Mouse (Mus musculus) heart, postnatal 10 days (tissue): ENCODE results near the gene Acot13. TPM values are rescaled to one million over a fixed set of nuclear protein-coding genes. Genes with fewer than 3 reads are reported as not detected.
"Not testable (repeated sequence)": the region's sequence is repeated elsewhere in the genome, so short reads cannot be mapped to it uniquely, and the experiment has no call there.

ENCODE experiments used
- DNase-seq, 2 experiments: peaks; one replicate each; pipeline ENCODE4 v3.0.0; 2021
- intact Hi-C: fragments of 180-260 bp; cut with DNase I; formaldehyde crosslinking; loops from one replicate; pipeline ENCODE4 v1.15.1; 2025
- total RNA-seq, 2 experiments: library from RNA; stranded (reverse); gene quantifications; 2 replicates each; pipeline ENCODE4 v1.2.3; 2021

Gene Acot13
- total RNA-seq = 100 to 1,000 TPM; 282 to 297 TPM

DNA sequence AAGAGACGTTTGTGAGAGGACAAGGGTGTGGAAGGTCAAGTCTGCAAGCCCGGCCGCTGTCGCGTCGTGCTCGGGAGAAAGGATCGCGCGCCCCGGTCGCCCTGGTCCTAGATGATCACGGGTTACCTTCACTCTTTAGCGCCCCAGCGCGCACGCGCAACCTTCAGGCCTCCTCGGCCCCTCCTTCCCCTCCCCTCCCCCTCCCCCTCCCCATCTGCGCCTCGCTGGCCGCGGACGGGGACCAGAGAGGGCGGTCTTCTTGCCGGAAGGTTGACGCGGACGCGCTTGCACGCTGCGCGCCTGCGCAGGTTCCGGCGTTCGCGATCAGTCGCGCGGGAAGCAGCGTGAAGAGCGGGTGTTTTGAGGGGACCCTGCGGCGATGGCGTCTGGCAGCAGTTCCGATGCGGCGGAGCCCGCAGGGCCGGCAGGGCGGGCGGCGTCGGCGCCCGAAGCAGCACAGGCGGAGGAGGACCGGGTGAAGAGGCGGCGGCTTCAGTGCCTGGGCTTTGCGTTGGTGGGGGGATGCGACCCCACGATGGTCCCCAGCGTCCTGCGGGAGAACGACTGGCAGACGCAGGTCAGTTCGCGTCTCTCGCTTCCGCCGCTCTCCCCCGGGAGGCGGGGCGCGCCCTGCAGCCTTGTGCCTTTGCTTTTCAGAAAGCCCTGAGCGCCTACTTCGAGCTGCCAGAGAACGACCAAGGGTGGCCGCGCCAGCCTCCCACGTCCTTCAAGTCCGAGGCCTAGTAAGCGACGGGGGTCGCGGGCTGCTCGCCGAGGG is at the start of gene Acot13, which contains the start of gene Tdp2:
Acot13 (minus strand) TSS at position 188 of the 778 bp plus-strand sequence.
Tdp2 (plus strand) TSS at position 327 of the 778 bp plus-strand sequence.
- intact Hi-C loops = loop anchor here (1.0 kb wide), 1 partner anchor 30 kb away; the partner anchor contains the start of gene BC005537

DNA sequence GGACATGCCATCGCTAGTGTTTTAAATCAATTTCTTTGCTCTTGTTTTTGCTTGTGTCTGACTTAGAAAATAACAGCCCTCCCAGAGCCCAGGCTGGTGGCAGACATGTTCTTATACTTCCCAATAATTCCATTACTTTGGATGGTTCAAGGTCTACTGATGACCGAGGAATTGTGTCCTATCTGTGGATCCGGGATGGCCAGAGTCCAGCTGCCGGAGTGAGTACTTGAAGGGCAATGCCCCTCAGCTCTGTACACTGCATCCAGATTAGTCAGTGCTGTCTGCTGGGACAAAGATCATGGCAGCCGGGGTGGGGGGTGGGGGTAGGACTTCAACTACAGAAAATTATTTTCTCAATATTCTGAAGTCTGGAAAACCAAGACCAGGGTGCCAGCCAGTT is 49.4 kb upstream of the Acot13 start:
- intact Hi-C loops = no loop called here
- no peak for DNase-seq

More for the DNA sequence above, at the start of gene Acot13, which contains the start of gene Tdp2:
- peak; percentile 95 to 96 for DNase-seq

DNA sequence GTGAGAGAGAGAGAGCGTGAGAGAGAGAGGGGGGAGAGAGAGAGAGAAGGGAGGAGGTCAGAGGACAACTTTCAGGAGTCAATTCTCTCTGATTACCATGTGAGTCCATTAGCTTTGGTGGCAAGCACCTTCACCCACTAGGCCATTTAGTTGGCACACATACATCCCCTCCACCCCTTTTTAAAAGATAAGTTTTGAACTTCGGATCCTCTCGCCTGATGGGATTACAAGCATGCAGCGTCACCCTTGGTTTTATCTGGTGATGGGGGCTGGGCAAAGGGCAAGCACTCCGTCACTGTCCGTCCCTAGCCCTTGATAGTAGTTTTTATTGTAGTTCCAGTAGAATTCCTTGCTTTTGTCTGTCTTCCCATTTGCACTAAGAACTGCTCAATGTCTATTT is 48.9 kb upstream of the Acot13 start:
- intact Hi-C loops = no loop called here
- DNase-seq = no peak

- intact Hi-C loops = no loop called here
- DNase-seq = no peak
These were observed 48.2 kb upstream of the Acot13 start for GRCm38 (mm10) chr13:24879359-24880040.

GRCm38 (mm10) chr13:24868233-24868632 is 36.9 kb upstream of the Acot13 start:
- intact Hi-C loops = no loop called here
- no peak for DNase-seq

GRCm38 (mm10) chr13:24867789-24868188 is 36.4 kb upstream of the Acot13 start:
- no peak for DNase-seq
- intact Hi-C loops = no loop called here

DNA sequence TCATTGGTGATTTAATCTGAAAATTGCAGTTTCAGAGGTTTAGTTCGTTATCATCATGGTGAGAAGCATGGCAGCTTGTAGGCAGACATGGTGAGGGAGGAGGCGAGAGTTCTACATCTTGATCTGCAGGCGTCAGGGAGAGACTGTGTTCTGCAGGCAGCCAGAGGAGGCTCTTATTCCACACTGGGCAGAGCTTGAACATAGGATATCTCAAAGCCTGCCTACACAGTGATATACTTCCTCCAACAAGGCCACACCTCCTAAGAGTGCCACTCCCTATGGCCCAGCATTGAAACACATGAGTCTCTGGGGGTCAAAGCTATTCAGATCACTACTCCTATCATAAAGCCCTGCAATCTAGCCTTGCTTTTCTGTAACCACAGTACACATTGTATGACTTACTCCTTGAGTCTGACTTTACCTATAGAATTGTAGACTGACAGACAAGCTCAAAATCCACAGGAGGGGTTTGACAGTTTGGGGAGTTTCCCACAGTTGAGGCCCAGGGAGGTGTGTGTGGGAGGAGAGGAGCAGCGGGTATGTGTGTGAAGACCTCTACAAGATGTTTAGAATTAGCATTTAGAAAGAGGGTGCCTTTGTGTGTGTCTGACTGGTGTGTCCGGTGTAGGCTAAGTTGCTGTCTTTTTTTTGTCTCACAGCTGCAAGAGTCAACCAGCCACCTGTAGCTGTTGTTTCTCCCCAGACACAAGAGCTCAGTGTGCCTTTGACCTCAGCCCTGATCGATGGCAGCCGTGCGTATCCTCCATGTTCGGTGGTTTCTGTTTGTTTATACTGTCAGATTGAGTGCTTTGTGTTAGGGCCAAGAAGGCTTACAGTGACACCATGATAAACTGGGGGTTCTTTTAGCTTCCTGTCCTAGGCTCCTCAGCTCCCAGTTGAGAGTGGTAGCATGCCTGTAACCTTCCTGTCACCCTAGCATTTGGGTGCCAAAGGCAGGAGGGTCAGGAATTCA is 35.4 kb upstream of the Acot13 start:
- intact Hi-C loops = no loop called here
- DNase-seq = no peak

GRCm38 (mm10) chr13:24862520-24862919 is 31.2 kb upstream of the Acot13 start:
- DNase-seq = peak; percentile 15 to 55
- intact Hi-C loops = no loop called here

DNA sequence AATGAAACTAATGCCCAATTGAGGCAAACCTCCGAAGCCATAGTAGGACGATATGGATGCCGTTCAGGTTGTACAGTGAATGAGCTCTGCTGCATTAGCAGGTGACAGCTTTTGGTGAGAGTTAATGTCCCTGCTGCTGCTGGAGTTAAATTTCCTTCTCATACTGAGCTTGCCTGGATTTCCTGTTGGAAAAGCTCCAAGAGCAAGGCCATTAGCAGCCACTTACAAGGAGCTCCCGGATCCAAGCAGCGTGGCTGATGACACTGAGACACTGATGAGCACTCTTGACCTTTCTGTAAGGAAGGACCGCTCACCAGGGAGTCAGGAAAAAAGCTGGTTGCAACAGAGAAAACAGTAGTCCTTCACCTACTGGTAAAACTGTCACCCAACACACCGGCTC is 30.7 kb upstream of the Acot13 start:
- intact Hi-C loops = no loop called here
- peak; percentile 11 to 14 for DNase-seq

GRCm38 (mm10) chr13:24861084-24861483 is 29.7 kb upstream of the Acot13 start:
- DNase-seq = no peak
- intact Hi-C loops = no loop called here

- DNase-seq = no peak
- intact Hi-C loops = no loop called here
These were observed 27.8 kb upstream of the Acot13 start for GRCm38 (mm10) chr13:24859115-24859514.

GRCm38 (mm10) chr13:24852570-24852969 is 21.2 kb upstream of the Acot13 start:
- peak in 1 of 2 experiments; percentile 29 for DNase-seq
- intact Hi-C loops = no loop called here

DNA sequence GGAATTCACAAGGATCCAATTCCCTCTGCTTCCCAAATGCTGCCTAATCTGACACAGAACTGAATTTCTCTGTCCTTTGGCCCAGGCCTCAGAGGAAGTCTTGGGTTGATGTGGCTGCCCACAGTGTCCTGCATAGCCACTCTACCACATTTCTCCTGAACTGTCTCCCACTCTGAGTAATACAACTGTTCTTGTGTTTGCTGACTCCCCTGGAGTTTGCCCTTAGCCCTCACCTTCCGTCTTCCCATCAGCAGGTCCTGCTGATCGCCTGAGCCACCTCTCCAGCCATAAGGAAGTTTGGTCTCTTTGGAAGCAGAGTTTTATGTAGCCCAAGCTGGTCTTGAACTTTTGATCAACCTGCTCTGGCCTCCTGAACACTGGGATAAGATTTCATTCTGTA is 20.6 kb upstream of the Acot13 start:
- no peak for DNase-seq

DNA sequence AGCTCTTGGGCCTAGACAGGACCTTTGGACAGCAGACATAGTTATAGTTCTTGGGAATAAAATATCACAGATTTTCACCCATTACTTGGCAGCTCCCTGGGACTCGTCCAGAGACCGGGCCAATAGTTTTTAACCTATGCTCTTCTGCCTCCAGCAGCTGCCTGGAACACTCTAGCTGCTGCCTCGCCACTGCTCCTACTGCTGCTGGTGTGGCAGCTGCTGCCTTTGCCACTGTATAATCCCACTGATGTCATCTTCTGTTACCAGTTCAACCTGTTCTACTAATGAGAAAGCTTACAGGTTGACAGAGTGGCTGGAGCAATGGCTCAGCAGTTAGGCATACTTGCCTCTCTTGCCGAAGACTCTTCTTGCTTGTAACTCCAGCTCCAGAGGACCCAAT is 18.0 kb upstream of the Acot13 start:
- intact Hi-C loops = loop anchor here (5.0 kb wide), 1 partner anchor 73 kb away; no protein-coding TSS in a partner anchor
- DNase-seq = no peak

More for the DNA sequence above, 20.6 kb upstream of the Acot13 start:
- intact Hi-C loops = no loop called here

DNA sequence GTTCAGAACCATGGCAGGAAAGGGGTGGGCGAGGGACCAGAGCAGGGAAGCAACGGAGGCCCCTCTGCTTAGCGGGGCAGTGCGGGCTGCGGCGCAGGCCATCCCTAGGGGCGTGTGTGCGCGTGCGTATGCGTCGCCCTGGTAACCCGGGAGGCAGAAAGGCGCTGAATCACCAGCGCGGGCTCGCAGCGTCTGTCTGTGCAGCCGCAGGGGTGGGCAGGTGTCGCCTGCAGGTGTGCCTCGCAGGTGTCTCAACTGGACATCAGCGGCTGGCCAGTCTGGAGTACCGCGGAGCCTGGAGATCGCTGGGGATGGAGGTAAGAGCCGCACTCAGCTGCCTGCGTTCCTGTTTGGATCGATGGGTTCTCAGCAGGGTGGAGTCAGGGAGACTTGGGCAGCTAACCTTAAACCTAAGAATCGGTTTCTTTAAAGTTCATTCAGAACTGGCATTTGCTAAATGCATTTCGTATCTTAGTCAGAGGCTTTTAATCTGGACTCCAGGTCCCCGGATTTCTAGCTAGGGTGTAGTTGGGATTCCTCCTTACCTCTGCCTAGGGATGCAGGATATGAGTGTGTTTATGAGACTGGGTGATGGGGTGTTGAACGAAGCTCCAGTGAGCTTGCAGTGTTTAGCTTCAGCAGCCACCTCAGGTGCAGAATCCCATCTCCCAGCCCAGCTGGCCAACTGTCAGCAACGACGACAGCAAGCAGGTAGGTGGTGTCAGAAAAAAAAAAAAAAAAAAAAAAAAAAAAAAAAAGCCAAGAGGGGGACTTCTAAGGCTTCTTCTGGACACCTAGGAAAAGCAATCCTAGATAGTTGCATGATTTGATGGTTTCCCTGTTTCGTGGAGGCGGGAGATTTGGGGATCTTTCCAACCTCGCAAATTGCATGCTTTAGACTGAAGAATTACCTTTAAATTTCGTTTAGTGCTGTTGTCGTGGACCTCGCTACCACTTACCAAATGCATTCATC is 13.9 kb upstream of the Acot13 start, which contains the start of gene D130043K22Rik:
D130043K22Rik (plus strand) TSS at position 153 of the 973 bp plus-strand sequence.
- intact Hi-C loops = loop anchor here (5.0 kb wide), 1 partner anchor 77 kb away; no protein-coding TSS in a partner anchor
- DNase-seq = peak; percentile 27 to 48

DNA sequence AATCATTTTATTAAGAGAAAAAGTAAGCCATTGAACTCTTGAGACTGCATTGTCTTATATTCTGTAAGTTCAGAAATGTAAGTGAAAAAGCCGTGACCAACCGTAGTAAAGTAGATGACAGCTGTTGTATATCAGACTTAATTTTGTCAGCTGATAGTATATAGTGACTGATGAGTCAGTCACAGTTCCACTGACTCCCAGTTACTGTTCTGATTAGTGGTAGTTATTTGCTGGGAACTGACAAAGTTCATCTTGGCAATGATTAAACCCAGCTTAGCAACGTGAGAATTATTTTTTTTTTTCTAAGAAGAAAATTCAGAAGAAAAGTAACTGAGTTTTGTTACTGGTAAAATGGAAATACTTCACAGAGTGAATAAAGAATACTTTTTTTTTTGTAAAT is 10.4 kb upstream of the Acot13 start:
- intact Hi-C loops = no loop called here
- no peak for DNase-seq

- no peak for DNase-seq
- intact Hi-C loops = no loop called here
These were observed 8.5 kb upstream of the Acot13 start for GRCm38 (mm10) chr13:24839831-24840230.

- intact Hi-C loops, DNase-seq: not testable (repeated sequence)
These were observed 6.4 kb upstream of the Acot13 start for GRCm38 (mm10) chr13:24837765-24838164.

GRCm38 (mm10) chr13:24832811-24833155 is 1.4 kb upstream of the Acot13 start:
- DNase-seq = no peak
- intact Hi-C loops = no loop called here
